Mouse (Mus musculus) gastrocnemius, adult 18-20 months (tissue): Measurements from ENCODE around the gene Ginm1. TPM values are rescaled to one million over a fixed set of nuclear protein-coding genes. Genes with fewer than 3 reads are reported as not detected.

Experiments used
- microRNA-seq: library from miRNA; unstranded; fragments of <30 nt; microRNA quantifications from one replicate; pipeline ENCODE4 v1.2.0, GENCODE M21; 2021
- total RNA-seq, 2 experiments: library from RNA; stranded (reverse); gene quantifications; 2 replicates each; pipeline ENCODE4 v1.2.3; 2021

Ginm1 gene
- total RNA-seq, 2 experiments from 2014 or later, result 101 to 102 TPM

Small RNA genes within 50 kb of the gene (microRNA-seq; reads per million reads assigned to microRNA genes)
- not detected for gene Mir5104

Other genes with a start within 250 kb of the Ginm1 start
- gene Lrp11, start 203.0 kb downstream of the Ginm1 start, total RNA-seq, result 1 to 10 TPM; 1.6 to 1.7 TPM
- gene Nup43, start 125.3 kb downstream of the Ginm1 start, total RNA-seq, result 1 to 10 TPM; 5.8 TPM
- 100 to 1,000 TPM; 107 to 120 TPM for gene Pcmt1, start 111.7 kb downstream of the Ginm1 start, total RNA-seq
- gene Lats1, start 111.6 kb downstream of the Ginm1 start, total RNA-seq, result 10 to 100 TPM in 1 of 2 experiments, 1 to 10 TPM in 1; 8.3 to 11.1 TPM
- gene Katna1, start 66.8 kb downstream of the Ginm1 start, total RNA-seq, result 10 to 100 TPM; 11.8 to 13.9 TPM
- gene Ppil4, start 67 bp upstream of the Ginm1 start, total RNA-seq, result 10 to 100 TPM; 10.5 to 11.9 TPM
- gene Zc3h12d, start 39.6 kb upstream of the Ginm1 start, total RNA-seq, result under 1 TPM in 1 of 2 experiments, not detected in 1; 0.11 TPM
- gene Tab2, start 163.4 kb upstream of the Ginm1 start, total RNA-seq, result 100 to 1,000 TPM; 102 to 113 TPM